Mouse (Mus musculus) CD4-positive, CD25-positive, alpha-beta regulatory T cell, adult 2 months (primary cell): Measurements from ENCODE around the gene Hormad2.

ENCODE experiments used
- DNase-seq: peaks from one replicate; pipeline ENCODE4 v3.0.0-alpha.2; 2012; ENCODE audit warnings: low read depth, low spot score

Gene Hormad2

GRCm38 (mm10) chr11:4303033-4303432, 137.9 kb downstream of the Hormad2 start:
- DNase-seq = no peak

- no peak for DNase-seq
Measured at GRCm38 (mm10) chr11:4302363-4302913, 138.5 kb downstream of the Hormad2 start.

GRCm38 (mm10) chr11:4300683-4301082, 140.2 kb downstream of the Hormad2 start:
- DNase-seq = no peak

- no peak for DNase-seq
Measured at GRCm38 (mm10) chr11:4299735-4300474, 141.0 kb downstream of the Hormad2 start.

- DNase-seq = no peak
Measured at GRCm38 (mm10) chr11:4299191-4299590, 141.7 kb downstream of the Hormad2 start.

GRCm38 (mm10) chr11:4298615-4299014, 142.3 kb downstream of the Hormad2 start:
- no peak for DNase-seq

- no peak for DNase-seq
Measured at GRCm38 (mm10) chr11:4297753-4298152, 143.2 kb downstream of the Hormad2 start.

GRCm38 (mm10) chr11:4296610-4297275, 144.2 kb downstream of the Hormad2 start:
- no peak for DNase-seq
